Mouse (Mus musculus) liver, embryonic 14.5 days (tissue): ENCODE measurements around the gene Usp2. TPM values are rescaled to one million over a fixed set of nuclear protein-coding genes. Genes with fewer than 3 reads are reported as not detected.

Experiments
- ATAC-seq: fragments of 200-750 bp; cut with Nextera tagmentation; 2 replicates; pipeline ENCODE4 v1.8.0; 2017; ENCODE audit warnings: moderate number of reproducible peaks, mild to moderate bottlenecking, moderate library complexity; ENCODE audit not compliant: insufficient read depth
- DNase-seq, 3 experiments: peaks; one replicate each; pipeline ENCODE4 v3.0.0-alpha.2; 2012 to 2013; ENCODE audit warnings: low read depth in 3 of 3, low spot score in 3 of 3
- H3K27ac ChIP-seq: fragments of 300-500 bp; sonication (generic); 2 replicates; pipeline ENCODE4 v1.5.1; 2014; ENCODE audit warnings: moderate library complexity, mild to moderate bottlenecking, control low read depth, inconsistent platforms
- H3K27me3 ChIP-seq: fragments of 300-500 bp; sonication (generic); 2 replicates; pipeline ENCODE4 v1.6.1; 2014; ENCODE audit warnings: mild to moderate bottlenecking, low read length, moderate library complexity; ENCODE audit not compliant: control insufficient read depth, insufficient read depth
- H3K36me3 ChIP-seq: fragments of 300-500 bp; sonication (generic); replicated peaks from 2 replicates; pipeline ENCODE4 v1.6.1; 2014; ENCODE audit warnings: low read depth; ENCODE audit not compliant: control insufficient read depth, insufficient read depth
- H3K4me1 ChIP-seq, 2 experiments: fragments of 200-500 bp in 1 of 2; fragments of 300-500 bp in 1 of 2; sonication (generic) in 1 of 2; replicated peaks; 2 replicates each; pipeline ENCODE4 v1.6.1; 2012 to 2014; ENCODE audit warnings: antibody characterized with exemption in 1 of 2, inconsistent platforms in 1 of 2, low read length in 1 of 2; ENCODE audit not compliant: control insufficient read depth in 2 of 2, insufficient read depth in 2 of 2
- H3K4me2 ChIP-seq: fragments of 300-500 bp; sonication (generic); 2 replicates; pipeline ENCODE4 v1.6.1; 2014; ENCODE audit warnings: low read depth, mild to moderate bottlenecking, control low read depth, moderate library complexity
- H3K4me3 ChIP-seq, 2 experiments: fragments of 200-500 bp in 1 of 2; fragments of 300-500 bp in 1 of 2; sonication (generic) in 1 of 2; 2 replicates each; pipeline ENCODE4 v1.5.1; 2012 to 2014; ENCODE audit warnings: low read depth in 2 of 2, low read length in 2 of 2, mild to moderate bottlenecking in 2 of 2, control low read depth in 1 of 2, inconsistent platforms in 1 of 2, moderate library complexity in 1 of 2; ENCODE audit not compliant: insufficient read depth in 1 of 2
- H3K9ac ChIP-seq: fragments of 300-500 bp; sonication (generic); replicated peaks from 2 replicates; pipeline ENCODE4 v1.6.1; 2014; ENCODE audit warnings: mild to moderate bottlenecking, control low read depth, moderate library complexity
- H3K9me3 ChIP-seq: fragments of 300-500 bp; sonication (generic); 2 replicates; pipeline ENCODE4 v1.6.1; 2016; ENCODE audit warnings: low read length, mixed read lengths; ENCODE audit not compliant: control insufficient read depth
- CTCF ChIP-seq: IDR thresholded peaks from 2 replicates; pipeline ENCODE4 v1.5.1; 2016; ENCODE audit warnings: antibody characterized with exemption, low read depth, control low read depth
- EP300 ChIP-seq: IDR thresholded peaks from 2 replicates; pipeline ENCODE4 v1.6.1; 2016; ENCODE audit warnings: antibody characterized with exemption, low read depth
- WGBS: fragments of 180-500 bp; shearing (Covaris S2); extraction: QIAGEN DNeasy Blood & Tissue Kit; methylation state at CpG from one replicate; pipeline ENCODE4 v1.1.7; 2014; ENCODE audit not compliant: insufficient replicate concordance; 5-methylcytosine and 5-hydroxymethylcytosine counted together
- polyA plus RNA-seq, 2 experiments: library from polyadenylated mRNA; depleted of rRNA in 1 of 2; stranded (reverse) in 1 of 2; unstranded in 1 of 2; fragments of >200 nt; fragmentation: Nextera tagmentation in 1 of 2; extraction: Ambion mirVana in 1 of 2; gene quantifications; 2 replicates each; pipeline versions ENCODE4 v1.2.1 to v1.2.3; 2012 to 2014

Usp2 gene
- polyA plus RNA-seq, 2 experiments = 0.27 to 1.6 TPM

DNA sequence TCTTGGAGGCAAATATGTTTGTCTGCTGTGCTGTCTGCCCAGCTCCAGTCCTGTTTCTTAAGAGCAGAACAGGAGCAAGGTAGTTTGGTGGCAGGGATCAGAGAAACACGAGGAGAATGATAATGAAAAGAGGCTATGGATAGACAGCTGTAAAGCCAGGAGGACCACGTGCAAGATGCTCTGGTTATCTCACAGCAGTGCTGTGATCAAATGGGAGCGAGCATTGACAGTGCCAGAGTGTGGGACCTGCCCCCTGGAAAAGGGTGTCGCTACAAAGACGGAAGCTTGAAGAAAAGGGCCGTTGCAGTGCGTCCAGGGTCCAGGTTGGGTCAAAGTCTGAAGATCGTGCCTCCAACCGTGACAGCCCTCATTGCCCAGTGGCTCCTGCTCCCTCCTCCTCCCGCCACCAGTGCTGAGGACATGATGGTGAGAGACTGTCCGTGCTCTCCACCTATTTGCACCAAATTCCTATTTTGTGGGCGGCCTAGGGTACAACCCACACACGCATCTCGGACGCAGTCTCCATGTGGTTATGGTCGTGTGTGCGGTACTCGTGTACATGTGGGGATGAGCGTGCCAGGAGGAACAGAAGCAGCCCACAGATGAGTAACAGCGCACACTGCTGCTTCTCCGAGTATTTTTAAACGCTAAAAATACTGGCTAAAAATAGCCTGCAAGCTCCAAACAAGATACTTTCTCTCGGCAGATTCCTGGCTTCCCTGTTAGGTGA lies 16.7 kb downstream of the Usp2 start:
- Histone ChIP-seq H3K36me3 (no peaks in the 10 kb centered on the region), H3K4me1 (peaks cover 8 to 12% of the 10 kb centered on the region in 2 experiments), H3K9me3 (no peaks in the 10 kb centered on the region), H3K27ac (no peak overlapping the region), H3K9ac (no peak overlapping the region), H3K4me2 (peak overlapping the region; percentile 76), H3K27me3 (peaks cover 10% of the 10 kb centered on the region), H3K4me3 (peak overlapping the region; percentile 7 to 38; a peak in 2 of 4 replicates)
- no peak for ATAC-seq
- TF ChIP-seq CTCF (no peak), EP300 (no peak)
- WGBS = 8% methylated on average over 23 of the region's 23 CpGs
- no peak for DNase-seq

DNA sequence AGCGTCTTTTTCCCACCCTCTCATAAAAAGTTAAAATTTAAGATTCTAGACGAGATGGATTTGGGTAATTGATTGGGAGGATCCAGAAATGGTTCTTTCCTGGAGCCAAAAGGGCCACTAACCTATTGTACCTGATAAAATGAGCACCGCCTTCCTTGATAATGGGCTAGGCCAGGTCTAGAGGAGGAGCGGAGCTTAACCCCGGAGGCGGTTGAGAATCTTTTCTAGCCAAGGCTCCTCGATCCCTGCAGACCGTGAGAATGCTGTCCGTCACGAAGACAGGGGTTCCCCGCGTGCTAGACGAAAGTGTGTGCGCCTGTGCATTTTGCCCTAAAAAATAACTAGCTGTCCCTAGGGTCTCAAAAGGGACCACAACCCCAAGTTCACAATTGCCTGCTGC lies 17.4 kb downstream of the Usp2 start:
- no peak overlapping the region for H3K27ac ChIP-seq
- H3K9ac ChIP-seq = peak overlapping the region; percentile 35; the same call in 1 of the 2 replicates
- peak; percentile 41; the same call in 1 of the 2 replicates for ATAC-seq
- no peak for DNase-seq
- H3K36me3 ChIP-seq = no peaks in the 10 kb centered on the region
- H3K4me1 ChIP-seq = peaks cover 8 to 12% of the 10 kb centered on the region in 2 experiments
- TF ChIP-seq EP300 (no peak), CTCF (no peak)
- no peaks in the 10 kb centered on the region for H3K9me3 ChIP-seq
- H3K4me3 ChIP-seq = peak overlapping the region; percentile 23 to 38
- peak overlapping the region; percentile 76 for H3K4me2 ChIP-seq
- H3K27me3 ChIP-seq = peaks cover 10% of the 10 kb centered on the region
- 1% methylated on average over 14 of the region's 14 CpGs for WGBS

- WGBS = under 1% methylated on average over 61 of the region's 62 CpGs
- H3K27ac ChIP-seq = no peak overlapping the region
Measured at GRCm38 (mm10) chr9:44084659-44085229, 17.9 kb downstream of the Usp2 start.

GRCm38 (mm10) chr9:44085276-44085675 lies 18.5 kb downstream of the Usp2 start:
- TF ChIP-seq CTCF = no peak

More at GRCm38 (mm10) chr9:44084659-44085229, 17.9 kb downstream of the Usp2 start:
- DNase-seq = peak; percentile 65 to 69 (median 68)
- Histone ChIP-seq H3K9me3 (no peaks in the 10 kb centered on the region), H3K9ac (peak overlapping the region; percentile 35; the same call in 1 of the 2 replicates), H3K4me3 (peak overlapping the region; percentile 38 to 52), H3K4me1 (peaks cover 8 to 13% of the 10 kb centered on the region in 2 experiments), H3K27me3 (peaks cover 10% of the 10 kb centered on the region), H3K36me3 (no peaks in the 10 kb centered on the region), H3K4me2 (peak overlapping the region; percentile 76)
- no peak for TF ChIP-seq EP300
- TF ChIP-seq CTCF = no peak
- ATAC-seq = peak; percentile 83

More at GRCm38 (mm10) chr9:44085276-44085675, 18.5 kb downstream of the Usp2 start:
- Histone ChIP-seq H3K9ac (no peak overlapping the region), H3K4me1 (peaks cover 8 to 13% of the 10 kb centered on the region in 2 experiments), H3K4me3 (peak overlapping the region; percentile 38 to 52), H3K9me3 (no peaks in the 10 kb centered on the region), H3K27ac (no peak overlapping the region), H3K4me2 (peak overlapping the region; percentile 76), H3K27me3 (peaks cover 10% of the 10 kb centered on the region), H3K36me3 (no peaks in the 10 kb centered on the region)
- 12% methylated on average over 10 of the region's 10 CpGs for WGBS
- ATAC-seq (no peak), DNase-seq (no peak)
